Mouse (Mus musculus): ENCODE measurements around the gene Cby1. TPM values are rescaled to one million over a fixed set of nuclear protein-coding genes. Genes with fewer than 3 reads are reported as not detected.

Gene Cby1
- polyA plus RNA-seq, 1 experiment from 2014 or later = 72.4 TPM

DNA sequence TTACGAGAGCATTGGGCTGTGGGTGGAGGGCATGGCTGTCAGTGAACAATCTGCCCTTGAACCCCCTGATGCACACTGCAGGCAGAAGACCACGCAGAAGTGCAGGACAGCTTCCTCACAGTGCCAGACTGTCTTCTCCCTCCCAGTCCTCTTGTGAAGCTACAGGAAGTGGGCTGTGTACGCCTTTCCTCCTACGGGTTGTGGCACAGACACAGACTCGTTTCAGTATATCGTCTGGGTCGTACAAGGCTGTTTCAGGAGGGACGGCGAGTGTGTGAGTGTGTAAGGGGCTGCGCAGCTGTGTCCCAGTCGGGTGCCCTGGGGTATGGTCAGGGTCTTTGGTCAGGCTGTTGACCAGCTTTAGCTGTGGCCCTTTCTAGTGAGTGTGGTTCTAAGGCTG, 34.7 kb downstream of the Cby1 start:
- ATAC-seq (ENCODE audit: low read depth) = no peak
- Histone ChIP-seq H3K4me2 (ENCODE audit: low read depth, low read length) (no peak overlapping the region; the same call in 1 of the 2 replicates), H3K9ac (ENCODE audit: low read length) (0 out of 2 replicates have a peak overlapping the region, but pooled peaks have one; percentile 5), H3K4me3 (ENCODE audit: low read length) (no peak overlapping the region), H3K9me3 (ENCODE audit: control insufficient read depth, low read length) (no peaks in the 10 kb centered on the region), H3K4me1 (replicated peaks; ENCODE audit: control insufficient read depth, insufficient read depth, low read length) (peaks cover 19% of the 10 kb centered on the region), H3K36me3 (ENCODE audit: control insufficient read depth, insufficient read depth, low read length) (peaks cover 3% of the 10 kb centered on the region; the same call in 1 of the 2 replicates), H3K27ac (ENCODE audit: low read length) (no peak overlapping the region), H3K27me3 (ENCODE audit: control insufficient read depth, insufficient read depth, low read depth, low read length) (no peaks in the 10 kb centered on the region)
- WGBS = 68% methylated on average over 11 of the region's 11 CpGs

DNA sequence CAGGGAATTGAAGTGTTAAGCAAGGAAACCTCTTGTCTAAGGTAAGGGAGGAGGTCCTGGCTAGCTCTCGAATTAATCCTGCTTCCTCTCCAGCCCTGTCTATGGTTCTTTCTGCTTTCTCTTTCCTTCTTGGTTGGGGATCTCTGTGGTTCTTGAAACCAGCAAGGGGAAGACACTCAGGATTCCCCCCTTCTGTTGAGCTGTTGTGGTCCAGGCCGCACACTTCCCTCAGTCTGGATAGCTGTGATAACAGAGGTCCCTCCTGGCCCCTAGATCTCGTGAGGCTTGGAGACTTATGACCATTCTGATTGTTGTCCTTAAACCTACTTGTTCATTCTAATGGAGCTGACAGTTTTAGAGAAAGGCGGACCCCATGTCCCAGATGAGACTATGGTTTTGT, 35.5 kb downstream of the Cby1 start:
- H3K27me3 ChIP-seq (ENCODE audit: control insufficient read depth, insufficient read depth, low read depth, low read length) = no peaks in the 10 kb centered on the region
- WGBS = 85% methylated on average over 4 of the region's 4 CpGs
- ATAC-seq (ENCODE audit: low read depth) = no peak
- H3K9me3 ChIP-seq (ENCODE audit: control insufficient read depth, low read length) = no peaks in the 10 kb centered on the region
- H3K4me1 ChIP-seq (replicated peaks; ENCODE audit: control insufficient read depth, insufficient read depth, low read length) = peaks cover 18% of the 10 kb centered on the region
- peaks cover 3% of the 10 kb centered on the region; the same call in 1 of the 2 replicates for H3K36me3 ChIP-seq (ENCODE audit: control insufficient read depth, insufficient read depth, low read length)
- no peak overlapping the region for H3K9ac ChIP-seq (ENCODE audit: low read length)
- no peak overlapping the region for H3K27ac ChIP-seq (ENCODE audit: low read length)
- H3K4me2 ChIP-seq (ENCODE audit: low read depth, low read length) = no peak overlapping the region
- H3K4me3 ChIP-seq (ENCODE audit: low read length) = no peak overlapping the region

DNA sequence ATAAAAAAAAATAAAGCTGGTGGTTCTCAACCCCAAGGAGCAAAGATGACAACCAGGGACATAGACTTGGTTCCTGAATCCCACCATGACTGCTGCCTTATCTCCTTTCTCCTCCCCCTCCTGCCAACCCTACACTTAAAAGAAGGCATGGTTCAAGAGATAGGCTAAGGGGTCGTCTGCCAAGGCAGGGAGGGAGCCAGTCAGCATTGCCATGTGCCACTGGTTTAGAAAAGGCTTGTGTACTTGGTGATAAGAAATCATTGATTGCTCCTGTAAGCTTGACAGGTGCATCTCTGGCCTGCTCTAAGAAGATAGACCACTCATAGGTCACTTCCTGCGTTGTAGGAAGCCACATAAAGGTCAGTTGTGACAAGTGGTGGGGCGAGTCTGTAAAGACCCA, 36.5 kb downstream of the Cby1 start:
- no peak for ATAC-seq (ENCODE audit: low read depth)
- H3K27me3 ChIP-seq (ENCODE audit: control insufficient read depth, insufficient read depth, low read depth, low read length) = no peaks in the 10 kb centered on the region
- 21% methylated on average over 3 of the region's 3 CpGs for WGBS
- peaks cover 3% of the 10 kb centered on the region; the same call in 1 of the 2 replicates for H3K36me3 ChIP-seq (ENCODE audit: control insufficient read depth, insufficient read depth, low read length)
- H3K4me2 ChIP-seq (ENCODE audit: low read depth, low read length) = no peak overlapping the region
- peaks cover 13% of the 10 kb centered on the region for H3K4me1 ChIP-seq (replicated peaks; ENCODE audit: control insufficient read depth, insufficient read depth, low read length)
- no peaks in the 10 kb centered on the region for H3K9me3 ChIP-seq (ENCODE audit: control insufficient read depth, low read length)
- no peak overlapping the region for H3K9ac ChIP-seq (ENCODE audit: low read length)
- H3K4me3 ChIP-seq (ENCODE audit: low read length) = no peak overlapping the region
- H3K27ac ChIP-seq (ENCODE audit: low read length) = no peak overlapping the region

DNA sequence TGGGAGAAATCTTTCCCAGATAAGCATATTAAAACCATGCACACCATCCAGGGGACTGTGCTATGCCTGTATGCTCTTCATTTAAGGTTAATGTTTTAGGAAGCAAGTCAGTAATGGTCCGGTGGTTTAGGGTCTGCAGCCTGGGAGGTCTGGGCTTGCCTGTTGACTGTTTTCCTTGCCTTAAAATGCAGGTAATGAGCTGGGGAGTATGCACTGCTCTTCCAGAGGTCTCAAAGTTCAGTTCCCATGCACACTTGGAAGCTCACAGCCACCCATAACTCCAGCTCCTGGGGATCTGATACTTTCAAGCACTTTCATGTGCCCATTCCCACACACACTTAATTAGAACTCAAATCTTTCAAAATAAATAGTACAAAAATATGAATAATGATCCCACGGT, 37.5 kb downstream of the Cby1 start:
- H3K27me3 ChIP-seq (ENCODE audit: control insufficient read depth, insufficient read depth, low read depth, low read length) = no peaks in the 10 kb centered on the region
- H3K9ac ChIP-seq (ENCODE audit: low read length) = no peak overlapping the region
- no peak for ATAC-seq (ENCODE audit: low read depth)
- 91% methylated on average over 2 of the region's 2 CpGs for WGBS
- H3K4me3 ChIP-seq (ENCODE audit: low read length) = no peak overlapping the region
- no peak overlapping the region for H3K27ac ChIP-seq (ENCODE audit: low read length)
- no peaks in the 10 kb centered on the region for H3K9me3 ChIP-seq (ENCODE audit: control insufficient read depth, low read length)
- peaks cover 12% of the 10 kb centered on the region for H3K4me1 ChIP-seq (replicated peaks; ENCODE audit: control insufficient read depth, insufficient read depth, low read length)
- peaks cover 3% of the 10 kb centered on the region; the same call in 1 of the 2 replicates for H3K36me3 ChIP-seq (ENCODE audit: control insufficient read depth, insufficient read depth, low read length)
- H3K4me2 ChIP-seq (ENCODE audit: low read depth, low read length) = no peak overlapping the region

DNA sequence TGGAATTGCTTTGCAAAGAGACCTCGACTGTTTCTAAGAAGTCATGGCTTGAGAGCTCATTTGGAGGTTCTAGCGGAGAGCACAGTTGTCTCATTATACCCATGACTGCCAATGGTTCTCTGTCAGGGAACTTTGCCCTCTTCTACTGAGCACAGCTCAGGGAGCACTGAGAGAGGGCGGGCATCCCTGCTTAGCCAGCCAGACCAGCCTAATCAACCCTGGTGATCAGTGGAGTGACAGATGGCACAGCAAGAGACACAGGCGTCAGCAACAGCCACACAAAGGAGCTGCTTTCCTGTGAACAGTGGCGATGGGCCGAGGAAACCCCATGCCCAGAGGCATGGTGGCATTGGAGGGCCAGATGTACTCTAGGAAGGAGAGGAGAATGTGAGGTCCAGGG, 38.0 kb downstream of the Cby1 start:
- H3K4me3 ChIP-seq (ENCODE audit: low read length) = no peak overlapping the region
- WGBS = 88% methylated on average over 6 of the region's 6 CpGs
- no peak overlapping the region for H3K4me2 ChIP-seq (ENCODE audit: low read depth, low read length)
- no peaks in the 10 kb centered on the region for H3K27me3 ChIP-seq (ENCODE audit: control insufficient read depth, insufficient read depth, low read depth, low read length)
- ATAC-seq (ENCODE audit: low read depth) = no peak
- H3K27ac ChIP-seq (ENCODE audit: low read length) = no peak overlapping the region
- peaks cover 7% of the 10 kb centered on the region for H3K4me1 ChIP-seq (replicated peaks; ENCODE audit: control insufficient read depth, insufficient read depth, low read length)
- no peak overlapping the region for H3K9ac ChIP-seq (ENCODE audit: low read length)
- peaks cover 3% of the 10 kb centered on the region; the same call in 1 of the 2 replicates for H3K36me3 ChIP-seq (ENCODE audit: control insufficient read depth, insufficient read depth, low read length)
- H3K9me3 ChIP-seq (ENCODE audit: control insufficient read depth, low read length) = no peaks in the 10 kb centered on the region

DNA sequence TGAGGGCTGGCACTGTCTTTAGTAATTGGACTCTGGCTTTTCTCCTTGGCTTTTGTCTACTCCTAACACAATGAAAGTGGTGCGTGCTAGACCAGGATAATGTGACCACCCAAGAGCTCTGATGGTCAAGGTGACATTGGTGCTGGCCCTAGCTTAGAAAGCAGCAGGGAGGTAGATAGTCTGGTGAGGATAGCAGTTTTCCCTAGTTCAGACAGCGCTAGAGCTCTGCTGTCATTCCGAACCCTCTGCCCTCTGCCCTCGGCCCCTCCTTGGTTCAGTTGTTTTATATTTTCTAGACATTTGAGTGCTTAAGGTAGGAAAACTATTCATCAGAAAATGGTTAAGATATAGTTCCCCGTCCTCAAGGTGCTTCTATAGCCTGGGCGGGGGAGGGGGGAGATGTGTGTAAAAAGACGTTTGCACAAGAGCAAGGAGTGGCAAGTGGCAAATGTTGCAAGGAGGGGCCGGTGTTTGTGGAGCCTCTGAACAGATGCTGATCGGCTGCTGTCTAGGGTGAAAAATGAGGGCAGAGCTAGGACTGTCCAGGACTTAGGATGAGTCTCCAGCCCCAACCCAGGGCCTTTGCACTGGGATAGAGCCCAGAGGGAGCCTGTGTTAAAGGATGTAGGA, 38.7 kb downstream of the Cby1 start:
- WGBS = 65% methylated on average over 9 of the region's 9 CpGs
- no peak overlapping the region for H3K9ac ChIP-seq (ENCODE audit: low read length)
- H3K27me3 ChIP-seq (ENCODE audit: control insufficient read depth, insufficient read depth, low read depth, low read length) = no peaks in the 10 kb centered on the region
- ATAC-seq (ENCODE audit: low read depth) = no peak
- no peak overlapping the region for H3K27ac ChIP-seq (ENCODE audit: low read length)
- H3K4me2 ChIP-seq (ENCODE audit: low read depth, low read length) = no peak overlapping the region
- no peaks in the 10 kb centered on the region for H3K9me3 ChIP-seq (ENCODE audit: control insufficient read depth, low read length)
- H3K4me3 ChIP-seq (ENCODE audit: low read length) = no peak overlapping the region
- peaks cover 2% of the 10 kb centered on the region for H3K4me1 ChIP-seq (replicated peaks; ENCODE audit: control insufficient read depth, insufficient read depth, low read length)
- H3K36me3 ChIP-seq (ENCODE audit: control insufficient read depth, insufficient read depth, low read length) = peaks cover 3% of the 10 kb centered on the region; the same call in 1 of the 2 replicates

DNA sequence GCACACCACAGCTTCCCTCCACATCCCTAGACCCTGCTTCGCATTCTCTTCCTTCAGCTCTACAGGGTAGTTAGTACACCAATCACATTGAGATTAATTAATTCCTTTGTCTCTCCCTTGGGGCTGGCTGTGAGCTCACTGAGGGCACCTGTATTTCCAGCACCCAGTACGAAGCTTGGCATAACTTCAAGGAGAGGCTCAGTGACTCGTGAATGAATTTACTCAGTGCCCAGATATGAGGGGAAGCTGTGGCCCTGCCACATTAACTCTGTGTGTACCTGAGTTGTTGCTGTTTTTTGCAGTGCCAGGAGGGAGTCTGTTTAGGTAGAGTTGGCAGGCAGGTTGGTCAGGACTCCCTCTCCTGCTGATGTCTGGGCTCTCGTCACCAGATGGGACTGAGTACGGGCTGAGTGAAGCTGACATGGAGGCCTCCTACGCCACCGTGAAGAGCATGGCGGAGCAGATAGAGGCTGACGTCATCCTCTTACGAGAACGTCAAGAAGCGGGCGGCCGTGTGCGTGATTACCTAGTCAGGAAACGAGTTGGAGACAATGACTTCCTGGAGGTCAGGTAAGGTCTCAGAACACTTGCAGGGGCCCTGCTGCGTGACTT, 47.7 kb downstream of the Cby1 start:
- no peak overlapping the region for H3K9ac ChIP-seq (ENCODE audit: low read length)

DNA sequence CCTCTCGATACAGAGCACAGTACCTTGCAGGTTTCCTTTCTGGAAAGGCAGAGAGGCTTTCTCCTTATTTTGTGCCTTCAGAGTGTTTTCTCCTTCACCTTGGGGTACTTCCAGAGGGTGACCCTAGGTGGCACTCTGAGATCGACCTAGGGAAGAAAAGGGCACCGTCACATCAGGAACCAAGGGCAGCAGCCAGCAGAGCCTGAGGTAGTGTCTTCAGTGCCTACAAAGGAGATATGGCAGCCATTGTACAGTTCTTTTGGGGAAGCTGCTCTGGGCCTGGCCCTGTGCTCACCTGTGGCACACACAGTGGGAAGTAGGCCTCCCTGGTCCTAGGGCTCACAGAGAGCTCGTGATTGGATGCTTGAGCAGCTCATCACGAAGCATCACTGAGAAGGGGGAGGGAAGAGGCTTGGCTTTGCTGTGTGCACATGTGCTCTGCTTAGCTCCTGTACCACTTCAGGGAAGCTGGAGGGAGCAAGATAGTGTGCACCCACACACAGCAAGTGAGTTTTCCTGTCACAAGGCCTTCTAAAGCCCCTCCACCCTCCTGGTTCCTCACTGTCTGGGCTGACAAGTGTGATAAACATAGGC, 49.3 kb downstream of the Cby1 start:
- ATAC-seq (ENCODE audit: low read depth) = no peak
- H3K9me3 ChIP-seq (ENCODE audit: control insufficient read depth, low read length) = no peaks in the 10 kb centered on the region
- no peak overlapping the region for H3K4me3 ChIP-seq (ENCODE audit: low read length)
- H3K4me1 ChIP-seq (replicated peaks; ENCODE audit: control insufficient read depth, insufficient read depth, low read length) = no peaks in the 10 kb centered on the region
- WGBS = 84% methylated on average over 5 of the region's 5 CpGs
- no peaks in the 10 kb centered on the region for H3K27me3 ChIP-seq (ENCODE audit: control insufficient read depth, insufficient read depth, low read depth, low read length)
- H3K36me3 ChIP-seq (ENCODE audit: control insufficient read depth, insufficient read depth, low read length) = peaks cover 24% of the 10 kb centered on the region
- no peak overlapping the region for H3K4me2 ChIP-seq (ENCODE audit: low read depth, low read length)
- no peak overlapping the region for H3K27ac ChIP-seq (ENCODE audit: low read length)
- no peak overlapping the region for H3K9ac ChIP-seq (ENCODE audit: low read length)

More for the DNA sequence above, 47.7 kb downstream of the Cby1 start:
- ATAC-seq (ENCODE audit: low read depth) = no peak
- no peaks in the 10 kb centered on the region for H3K27me3 ChIP-seq (ENCODE audit: control insufficient read depth, insufficient read depth, low read depth, low read length)
- H3K4me2 ChIP-seq (ENCODE audit: low read depth, low read length) = no peak overlapping the region
- peaks cover 15% of the 10 kb centered on the region for H3K36me3 ChIP-seq (ENCODE audit: control insufficient read depth, insufficient read depth, low read length)
- WGBS = 71% methylated on average over 17 of the region's 17 CpGs
- no peaks in the 10 kb centered on the region for H3K4me1 ChIP-seq (replicated peaks; ENCODE audit: control insufficient read depth, insufficient read depth, low read length)
- no peak overlapping the region for H3K27ac ChIP-seq (ENCODE audit: low read length)
- no peaks in the 10 kb centered on the region for H3K9me3 ChIP-seq (ENCODE audit: control insufficient read depth, low read length)
- H3K4me3 ChIP-seq (ENCODE audit: low read length) = no peak overlapping the region

DNA sequence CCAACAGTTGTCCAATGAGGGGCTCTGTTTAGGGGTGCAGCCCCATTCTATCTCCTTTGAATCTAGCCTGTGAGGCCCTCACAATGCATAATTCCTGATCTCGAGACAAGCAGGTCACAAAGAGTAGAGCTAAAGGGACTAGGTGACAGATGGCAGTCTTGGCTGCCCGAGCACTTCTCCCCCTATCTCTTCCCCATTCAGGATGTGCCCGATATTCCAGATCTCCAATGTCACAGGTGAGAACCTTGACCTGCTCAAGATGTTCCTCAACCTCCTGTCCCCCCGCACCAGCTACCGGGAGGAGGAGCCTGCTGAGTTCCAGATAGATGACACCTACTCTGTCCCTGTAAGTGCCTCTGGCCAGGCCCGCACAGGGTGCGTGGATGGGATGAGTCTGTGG, 56.6 kb downstream of the Cby1 start:
- no peak for ATAC-seq (ENCODE audit: low read depth)
- Histone ChIP-seq H3K27me3 (ENCODE audit: control insufficient read depth, insufficient read depth, low read depth, low read length) (no peaks in the 10 kb centered on the region), H3K4me1 (replicated peaks; ENCODE audit: control insufficient read depth, insufficient read depth, low read length) (no peaks in the 10 kb centered on the region), H3K36me3 (ENCODE audit: control insufficient read depth, insufficient read depth, low read length) (peaks cover 56% of the 10 kb centered on the region), H3K27ac (ENCODE audit: low read length) (no peak overlapping the region), H3K4me3 (ENCODE audit: low read length) (no peak overlapping the region), H3K9ac (ENCODE audit: low read length) (no peak overlapping the region), H3K4me2 (ENCODE audit: low read depth, low read length) (no peak overlapping the region), H3K9me3 (ENCODE audit: control insufficient read depth, low read length) (no peaks in the 10 kb centered on the region)
- 83% methylated on average over 7 of the region's 7 CpGs for WGBS
